Mouse (Mus musculus) spleen, postnatal 10 days (tissue): ENCODE measurements around the gene Gjd3.

Experiments used
- DNase-seq, 2 experiments: peaks; one replicate each; pipeline ENCODE4 v3.0.0; 2021 to 2022; ENCODE audit warnings: low spot score in 2 of 2

Gene Gjd3

DNA sequence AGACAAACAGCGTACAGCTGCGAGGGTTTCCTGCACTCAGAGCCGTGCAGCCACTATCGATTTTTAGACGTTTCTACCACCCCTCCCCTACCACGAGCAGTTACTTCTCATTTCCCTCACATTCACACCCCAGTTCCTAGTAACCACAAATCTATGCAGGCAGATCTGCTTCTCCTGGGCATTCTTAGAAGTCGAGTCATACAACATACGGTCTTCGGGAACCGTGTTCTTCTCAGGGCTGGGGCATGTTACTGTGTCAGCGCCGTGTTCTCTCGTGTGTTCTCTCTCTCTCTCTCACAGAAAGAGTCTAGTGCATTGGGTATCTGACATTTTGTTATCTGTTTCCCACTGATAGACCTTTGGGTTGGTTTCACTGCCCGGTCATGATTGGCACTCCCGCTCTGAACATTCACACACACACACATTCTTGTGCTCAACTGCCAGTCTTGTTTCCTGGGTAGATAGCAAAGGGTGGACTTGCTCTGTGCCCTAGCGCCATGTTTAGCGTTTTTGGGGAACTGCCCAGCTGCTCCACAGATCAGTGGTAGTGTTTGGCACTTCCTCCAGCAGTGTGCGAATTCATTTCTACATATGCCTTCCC, 34.7 kb downstream of the Gjd3 start:
- DNase-seq: no peak

DNA sequence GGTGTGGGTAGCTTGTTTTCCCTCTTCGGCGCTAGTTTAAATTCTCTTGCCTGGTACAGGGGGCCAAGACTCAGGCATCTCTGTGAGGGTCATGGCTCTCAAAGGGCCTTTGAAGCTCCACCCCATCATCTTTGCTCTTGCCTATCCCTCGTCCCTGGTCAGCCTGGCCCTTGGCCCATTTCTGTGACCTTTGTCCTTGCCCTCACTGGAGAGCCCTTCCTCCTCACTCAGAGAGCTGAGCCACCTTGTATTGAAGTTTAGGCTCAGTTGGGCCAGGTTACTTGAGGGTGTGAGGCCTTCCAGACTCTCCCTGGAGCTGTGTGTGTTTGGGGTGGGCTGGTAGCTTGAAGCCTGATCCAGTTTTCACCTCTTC, 37.2 kb downstream of the Gjd3 start:
- no peak for DNase-seq

DNA sequence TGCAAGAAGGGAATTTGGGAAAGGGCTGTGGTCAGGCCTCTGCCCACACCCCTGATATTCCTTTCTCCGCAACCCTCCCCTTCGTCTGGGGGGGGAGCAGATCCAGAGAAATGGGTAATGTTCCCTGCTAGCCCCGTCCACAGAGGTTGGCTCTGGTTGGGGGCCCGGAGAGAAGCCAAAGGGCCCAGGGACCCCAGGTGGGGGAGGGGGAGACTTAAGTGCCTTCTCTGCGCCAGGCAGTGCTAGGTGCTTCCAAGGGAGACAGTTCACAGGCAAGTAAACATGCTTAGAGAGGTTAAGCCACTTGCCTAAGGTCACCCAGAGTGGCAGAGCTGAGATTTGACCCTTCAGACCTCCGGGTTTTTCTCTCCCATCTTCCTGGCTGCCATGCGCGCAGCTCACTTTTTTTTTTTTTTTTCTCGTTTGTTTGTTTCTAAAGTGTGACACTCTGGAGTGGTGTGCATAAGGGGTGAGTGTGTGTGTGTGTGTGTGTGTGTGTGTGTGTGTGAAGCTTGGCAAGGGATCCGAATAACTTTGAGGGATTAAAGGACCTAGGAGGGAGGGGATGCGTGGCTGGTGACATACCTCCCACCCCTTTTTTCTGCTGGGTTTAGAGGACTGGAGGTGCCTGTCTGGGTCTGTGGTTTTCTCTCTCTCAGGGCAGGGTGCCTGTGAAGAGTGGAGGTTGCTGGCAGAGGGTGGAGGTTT, 37.8 kb downstream of the Gjd3 start:
- peak in 1 of 2 experiments; percentile 27 for DNase-seq

DNA sequence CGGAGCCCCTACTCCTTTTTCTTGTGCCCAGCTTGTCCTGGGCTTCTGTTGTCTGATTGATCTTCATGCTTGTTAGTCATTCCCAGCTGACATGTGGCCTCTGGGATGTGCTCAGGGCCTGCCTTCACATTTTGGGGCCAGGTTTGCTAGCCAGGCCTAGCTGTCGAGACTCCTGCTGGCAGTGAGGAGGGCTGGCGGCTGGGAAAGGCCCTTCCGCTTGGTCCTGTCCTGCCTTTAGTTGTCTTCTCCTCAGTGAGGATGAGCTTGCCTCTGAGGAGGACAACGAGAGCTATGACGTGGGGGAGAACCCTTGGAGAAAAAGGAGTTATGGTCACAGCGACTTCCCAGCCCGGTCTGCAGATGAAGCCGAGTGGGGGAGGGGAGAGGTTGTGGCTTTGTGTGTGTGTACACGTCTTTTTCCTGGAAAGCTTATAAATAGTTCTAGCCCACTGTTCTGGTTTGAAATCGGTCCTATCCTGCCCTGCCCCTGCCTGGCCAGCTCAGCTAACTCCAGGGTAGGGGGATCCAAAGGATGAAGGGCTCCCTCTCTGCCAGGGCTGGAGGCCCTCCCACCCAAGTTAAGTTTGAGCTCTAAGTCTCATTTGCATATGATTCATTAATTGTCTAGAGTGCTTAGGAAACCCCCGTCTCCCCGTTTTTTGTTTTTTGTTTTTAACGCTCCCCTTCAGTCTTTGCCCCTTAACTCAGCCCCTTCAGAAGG, 38.9 kb downstream of the Gjd3 start:
- peak in 1 of 2 experiments; percentile 61 for DNase-seq

DNA sequence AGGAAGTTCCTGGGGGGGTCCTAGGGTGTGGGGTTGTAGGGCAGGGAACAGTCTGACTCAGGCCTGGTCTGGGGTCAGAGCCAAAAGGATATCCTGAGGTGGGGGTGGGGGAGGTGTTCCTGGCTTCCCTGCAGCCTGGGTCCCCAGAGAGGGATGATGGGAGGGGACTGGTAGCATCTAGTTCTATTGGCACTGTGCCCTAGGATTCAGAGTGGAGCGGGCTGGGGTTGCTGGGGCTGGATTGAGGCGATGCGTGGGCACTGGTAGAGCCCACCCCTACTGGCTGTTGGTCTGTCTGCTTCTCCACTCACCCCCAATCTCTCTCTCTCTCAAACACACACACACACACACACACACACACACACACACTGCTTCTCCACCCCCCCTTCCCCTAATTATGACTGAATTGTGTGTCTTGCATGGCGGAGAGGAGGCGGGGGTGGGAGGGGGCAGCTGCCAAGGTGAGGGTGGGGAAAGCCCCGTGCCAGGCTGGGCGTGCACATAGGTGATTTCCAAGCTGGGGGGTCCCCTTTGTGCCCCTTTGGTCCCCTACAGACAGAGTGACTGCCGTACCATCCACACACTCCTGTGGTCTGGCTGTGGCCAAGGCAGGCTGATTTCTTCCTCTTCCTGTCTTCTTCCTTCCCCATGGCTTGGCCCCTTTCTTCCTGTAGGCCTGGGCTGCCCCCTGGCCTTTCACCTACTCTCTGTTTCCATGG, 39.7 kb downstream of the Gjd3 start:
- DNase-seq: peak in 1 of 2 experiments; percentile 66

DNA sequence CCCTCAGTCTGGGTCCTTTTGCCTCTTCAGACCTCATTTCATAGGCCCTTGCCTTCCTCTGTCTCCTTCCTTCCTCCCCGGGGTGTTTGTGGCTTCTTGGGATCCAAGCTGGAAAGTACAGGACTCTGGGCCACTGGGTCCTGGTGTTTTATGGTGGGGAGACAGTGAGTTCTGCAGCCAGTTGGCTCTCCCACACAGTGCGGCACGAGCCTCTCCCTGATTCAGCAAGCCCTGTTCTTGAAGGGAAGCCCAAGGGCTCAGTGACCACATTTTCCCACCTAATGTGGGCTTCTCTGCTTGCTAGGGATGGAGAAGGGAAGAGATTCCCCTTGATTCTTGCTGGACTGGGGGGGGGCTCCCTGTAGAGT, 40.3 kb downstream of the Gjd3 start:
- DNase-seq: no peak

DNA sequence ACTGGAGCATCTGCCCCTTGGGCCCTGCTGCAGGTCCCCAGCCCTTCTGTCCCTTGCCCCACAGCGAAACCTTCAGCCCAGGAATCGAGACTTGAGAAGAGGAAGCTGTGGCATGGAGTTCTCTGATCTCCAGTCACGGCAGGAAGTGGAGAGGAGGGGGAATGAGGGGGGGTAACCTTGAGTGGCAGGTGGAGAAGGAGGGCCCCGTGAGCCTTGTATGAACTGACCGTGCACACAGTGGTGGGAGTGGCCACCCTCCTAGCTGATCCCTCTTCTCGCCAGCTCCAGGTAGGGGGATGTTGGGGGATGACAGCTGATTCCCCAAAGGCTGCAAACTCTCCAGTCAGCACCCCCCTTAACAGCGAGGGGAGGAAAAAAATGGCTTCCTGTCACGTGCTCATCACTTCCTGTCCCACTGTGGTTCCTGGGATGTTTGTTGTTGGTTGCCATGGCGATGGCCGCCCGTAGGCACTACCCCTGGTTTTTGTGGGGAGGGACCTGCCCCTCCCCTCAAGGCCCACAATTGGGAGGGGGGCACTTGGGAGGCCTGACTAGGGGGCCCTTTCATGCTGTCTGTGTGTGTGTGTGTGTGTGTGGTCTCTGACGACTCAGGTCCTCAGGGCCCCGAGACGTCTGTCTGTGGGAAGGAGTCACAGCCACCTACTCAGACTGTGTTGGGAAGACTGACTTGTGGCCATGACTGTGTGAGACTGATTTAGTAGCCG, 40.8 kb downstream of the Gjd3 start:
- DNase-seq: peak in 1 of 2 experiments; percentile 86

DNA sequence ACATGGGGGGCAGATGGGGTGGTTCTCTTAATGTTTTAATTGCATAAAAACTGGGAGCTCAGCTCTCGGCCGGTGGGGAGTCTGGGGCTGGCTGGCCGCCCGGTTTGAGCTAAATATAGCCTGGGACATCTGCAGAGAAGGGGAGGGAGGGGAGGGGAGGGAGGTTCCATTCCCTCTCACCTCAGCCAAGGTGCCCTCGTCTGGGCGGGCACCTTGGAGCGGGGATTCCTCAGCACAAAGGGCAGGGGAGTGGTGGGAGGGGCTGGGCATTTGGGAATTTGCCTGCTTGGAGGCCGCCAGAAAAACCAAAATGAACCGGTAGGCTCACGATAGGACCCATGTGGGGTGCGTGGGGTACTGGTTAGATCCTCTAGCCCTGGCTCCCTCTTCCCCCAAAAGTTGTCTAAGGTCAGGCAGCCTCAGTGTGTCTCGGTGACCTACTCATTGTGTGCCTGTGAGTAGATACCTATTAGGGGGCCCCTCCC, 41.4 kb downstream of the Gjd3 start:
- no peak for DNase-seq

DNA sequence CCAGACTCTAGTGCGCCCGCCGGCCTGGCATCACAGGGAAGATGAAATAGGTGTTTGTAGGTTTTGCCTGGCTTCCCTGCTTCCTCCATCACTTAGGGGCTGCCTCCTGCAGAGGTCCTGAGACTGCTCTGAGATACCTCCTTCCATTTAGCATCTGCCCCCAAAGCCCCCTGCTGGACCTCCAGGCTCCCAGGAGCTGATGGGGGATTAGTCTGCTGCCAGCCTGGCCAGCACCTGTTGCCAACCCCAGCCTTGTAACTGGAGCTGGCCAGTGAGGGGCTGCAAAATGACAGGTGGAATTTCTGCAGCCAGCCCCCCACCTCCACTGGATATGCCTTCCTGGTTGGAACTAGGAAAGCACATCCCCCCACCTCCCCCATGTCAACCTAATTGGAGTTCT, 42.0 kb downstream of the Gjd3 start:
- DNase-seq: no peak

DNA sequence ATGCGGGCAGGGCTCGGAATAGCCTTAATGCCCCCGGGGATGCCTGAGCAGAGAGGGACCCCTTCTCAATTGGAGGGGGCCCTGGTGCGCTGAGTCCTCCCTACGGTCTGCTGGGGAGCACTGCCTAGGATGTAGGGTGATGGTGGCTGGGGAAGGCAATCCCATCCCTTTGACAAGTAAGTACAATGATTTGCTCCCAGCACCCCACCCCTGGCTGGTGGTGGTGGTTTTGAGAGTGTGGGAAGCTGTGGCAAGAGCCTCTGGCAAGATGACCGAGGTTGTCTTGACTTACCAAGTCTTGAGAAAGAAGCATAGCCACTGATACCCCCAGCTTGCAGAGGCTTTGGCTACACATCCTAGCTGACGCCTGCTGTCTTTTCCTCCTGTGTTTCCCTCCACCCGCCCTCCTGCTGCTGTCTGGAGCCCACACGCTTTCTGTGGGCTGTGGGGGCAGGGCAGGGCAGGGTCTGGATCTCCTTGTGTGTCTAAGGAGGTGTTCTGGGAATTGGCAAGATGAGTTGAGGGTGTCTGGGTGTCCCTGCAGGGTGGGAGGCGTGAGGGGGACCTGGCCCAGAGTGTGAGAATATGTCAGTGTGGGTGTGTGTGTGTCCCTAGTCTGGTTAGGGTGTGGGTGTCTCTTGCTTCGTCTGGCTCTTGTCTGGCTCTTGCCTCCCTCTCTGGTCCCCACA, 42.7 kb downstream of the Gjd3 start:
- no peak for DNase-seq

DNA sequence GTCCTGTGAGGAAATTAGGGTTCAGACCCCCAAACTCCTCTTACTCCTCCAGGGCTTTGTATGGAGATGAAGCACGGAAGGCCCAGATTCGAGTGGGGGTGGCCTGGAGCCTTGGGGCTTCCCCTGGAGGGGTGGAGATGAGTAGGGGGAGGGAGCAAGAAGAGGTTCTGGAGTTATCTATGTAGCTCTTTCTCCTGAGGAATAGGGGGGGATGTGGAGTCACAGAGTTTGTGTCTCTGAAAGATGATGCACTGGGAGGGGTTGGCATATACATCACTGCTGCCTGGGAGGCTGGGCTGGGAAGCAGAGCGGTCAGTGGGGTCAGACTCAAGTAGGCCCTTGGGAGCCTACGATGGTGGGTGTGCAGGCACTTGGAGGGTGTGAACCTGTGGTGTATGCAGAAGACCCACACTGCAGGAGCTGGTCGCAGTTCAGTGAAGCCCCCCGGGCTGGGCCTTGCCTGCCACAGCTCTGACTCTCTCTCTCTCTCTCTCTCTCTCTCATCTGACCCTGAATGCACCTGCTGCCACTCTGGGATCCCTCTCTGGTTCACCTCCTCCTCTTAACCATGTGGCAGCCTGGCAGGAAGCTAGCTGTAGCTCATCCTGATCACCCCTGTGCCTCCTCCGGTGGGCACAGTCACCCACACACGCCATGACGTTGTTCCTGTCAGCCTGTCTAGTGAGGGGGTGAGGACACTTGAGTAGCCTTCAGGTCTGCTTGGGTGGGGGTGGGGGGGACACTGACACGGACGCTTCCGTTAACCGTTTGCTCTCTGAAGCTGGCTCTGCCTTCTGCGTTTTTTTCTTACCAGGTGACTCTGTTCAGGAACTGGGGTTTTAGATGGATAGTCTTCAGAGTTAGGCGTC, 43.5 kb downstream of the Gjd3 start:
- DNase-seq: peak in 1 of 2 experiments; percentile 49

DNA sequence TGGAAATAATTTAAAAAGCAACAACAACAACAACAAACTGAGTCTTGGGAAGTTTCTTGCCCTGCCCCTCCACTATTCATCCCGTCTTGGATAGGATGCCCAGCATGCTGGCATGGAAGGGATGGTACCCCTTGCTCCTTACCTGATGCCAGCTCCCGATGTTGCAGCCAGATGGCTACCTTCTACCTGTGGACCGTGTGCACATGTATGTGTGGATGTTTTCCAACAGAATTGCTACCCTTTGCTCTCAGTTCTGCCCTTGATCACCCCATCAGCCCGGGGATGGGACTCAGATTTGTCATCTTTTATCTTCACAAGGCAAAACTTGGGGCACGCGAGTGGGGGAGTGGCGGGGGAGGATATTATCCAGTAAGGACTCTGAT, 44.1 kb downstream of the Gjd3 start:
- DNase-seq: no peak

DNA sequence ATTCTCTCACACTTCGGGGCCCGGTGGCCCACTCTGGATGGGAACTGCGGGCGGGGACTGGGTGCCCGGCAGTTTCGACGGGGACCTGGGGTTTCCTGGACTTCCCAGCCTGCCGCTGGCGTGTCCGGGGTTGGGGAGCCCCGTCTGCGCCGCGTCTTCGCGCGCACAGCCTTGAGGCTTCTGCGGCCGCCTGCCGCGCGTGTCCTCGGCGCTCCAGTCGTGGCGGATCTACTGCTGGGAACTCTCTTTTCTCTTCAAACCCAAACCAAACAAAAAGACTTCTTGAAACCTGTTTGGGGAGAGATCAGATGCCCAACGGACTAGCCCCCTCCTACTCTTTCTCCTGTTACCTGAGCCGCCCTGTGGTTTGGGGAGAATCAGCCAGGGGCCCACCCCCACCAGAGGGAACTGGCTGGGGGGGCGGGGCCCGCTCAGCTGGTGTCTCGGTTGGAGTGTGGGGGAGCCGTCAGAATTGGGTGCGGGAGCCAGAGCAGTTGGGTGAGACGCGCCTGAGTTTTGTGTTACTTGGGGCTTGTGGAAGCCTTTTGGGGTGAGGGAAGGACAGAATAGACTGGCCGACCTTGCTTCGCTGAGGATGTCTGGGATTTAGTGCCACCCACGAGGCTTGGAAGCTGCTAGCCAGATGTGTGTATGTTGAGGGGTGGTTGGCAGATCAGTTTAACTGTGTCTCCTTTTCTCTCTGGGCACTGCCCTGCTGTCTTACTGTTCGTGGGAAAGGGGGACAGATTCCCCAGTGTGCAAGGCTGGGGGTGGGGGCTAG, 44.7 kb downstream of the Gjd3 start:
- peak in 1 of 2 experiments; percentile 67 for DNase-seq

DNA sequence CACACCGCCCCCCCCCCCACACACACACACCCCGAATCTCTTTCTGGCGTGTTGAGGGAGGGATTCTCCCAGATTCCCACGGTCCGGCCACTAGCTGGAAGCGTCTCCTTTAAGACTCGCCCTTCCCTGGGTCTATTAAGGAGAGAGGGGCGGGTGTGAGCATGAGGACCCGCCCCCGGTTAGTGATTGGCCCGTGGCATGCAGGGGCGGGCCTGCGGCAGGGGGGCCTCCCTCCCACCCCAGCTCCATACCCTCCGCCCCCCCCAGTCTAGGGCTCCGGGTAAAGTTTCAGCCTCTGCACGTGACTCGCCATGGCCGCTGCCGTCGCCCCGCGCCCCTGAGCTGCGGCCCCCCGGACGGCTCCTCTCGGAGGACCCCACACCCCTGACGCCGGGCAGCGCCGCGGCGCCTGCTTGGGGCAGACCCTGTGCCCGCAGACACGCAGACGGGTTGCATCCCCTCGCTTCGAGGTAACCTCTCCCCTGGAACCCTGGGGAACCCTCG, 45.4 kb downstream of the Gjd3 start:
- peak in 1 of 2 experiments; percentile 83 for DNase-seq

DNA sequence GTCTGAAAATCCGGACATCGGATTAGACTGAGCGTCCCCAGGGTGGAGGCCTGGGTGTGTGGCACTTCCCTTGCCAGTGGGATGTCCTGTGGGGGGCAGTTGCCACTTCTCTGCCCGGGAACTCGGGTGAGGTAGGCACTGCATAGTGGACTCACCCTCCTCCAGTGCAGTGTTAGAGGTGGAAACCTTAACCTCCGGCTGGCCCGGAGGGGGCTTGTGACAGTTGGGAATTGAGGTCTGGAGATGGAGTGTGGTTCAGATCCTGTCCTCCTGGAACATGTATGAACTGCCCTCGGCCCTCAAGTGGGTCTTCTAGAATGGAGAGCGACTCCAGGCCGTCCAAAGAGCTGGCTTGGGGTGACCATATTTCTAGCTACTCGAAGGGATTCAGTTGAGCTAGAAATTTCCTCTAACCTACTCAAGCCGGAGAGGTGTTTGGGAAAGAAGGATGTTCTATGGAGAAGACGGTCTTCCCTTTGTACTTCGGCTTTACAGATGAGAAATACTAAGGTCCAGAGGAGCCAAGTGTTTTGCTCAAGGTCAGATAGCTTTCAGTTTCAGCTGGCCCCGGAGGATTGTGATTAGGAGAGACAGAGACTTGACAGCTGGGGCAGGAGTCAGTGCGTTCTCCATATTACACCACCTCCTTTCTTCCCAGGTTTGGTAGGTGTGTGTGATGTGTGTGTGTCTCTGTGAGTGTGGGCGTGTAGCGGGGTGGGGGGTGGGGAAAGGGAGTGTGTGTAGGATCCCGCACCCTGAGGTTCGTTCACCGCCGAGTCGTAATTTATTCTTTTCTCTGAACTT, 46.0 kb downstream of the Gjd3 start:
- no peak for DNase-seq

DNA sequence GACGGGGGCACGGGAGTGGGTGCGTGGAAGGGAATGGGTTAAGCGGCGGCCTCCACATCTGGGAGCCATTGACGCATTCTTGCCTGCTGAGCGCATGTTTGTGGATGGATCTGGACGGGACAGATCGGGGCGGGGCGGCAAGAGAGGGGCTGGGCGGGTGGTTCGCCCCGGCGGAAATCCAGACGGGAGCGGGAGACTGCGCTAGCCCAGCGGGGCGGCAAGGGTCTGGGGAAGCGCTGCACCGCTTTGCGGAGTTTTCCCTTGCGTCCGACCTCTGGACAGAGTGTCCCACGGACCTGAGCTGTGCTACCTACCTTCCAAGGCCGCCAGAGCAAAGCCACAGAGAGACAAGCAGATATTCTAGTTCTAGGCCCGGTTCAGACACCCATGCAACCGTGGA, 46.6 kb downstream of the Gjd3 start:
- no peak for DNase-seq

DNA sequence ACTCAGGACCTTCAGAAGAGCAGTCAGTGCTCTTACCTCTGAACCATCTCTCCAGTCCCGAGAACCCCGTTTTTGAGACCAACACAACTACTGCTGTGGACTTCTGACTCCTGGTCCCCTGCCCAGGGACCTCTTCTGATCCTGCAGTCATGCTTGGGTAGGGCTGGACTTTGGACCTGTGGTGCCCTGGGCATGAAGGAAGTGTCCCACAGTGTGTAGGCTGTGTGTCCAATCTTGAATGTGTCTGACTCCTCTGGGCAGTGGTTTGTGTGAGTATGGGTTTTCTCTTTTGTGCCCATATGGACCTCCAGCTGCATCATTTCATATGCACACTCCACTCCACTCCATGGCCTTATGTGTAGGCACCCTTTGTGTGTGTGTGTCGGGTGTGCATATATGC, 47.7 kb downstream of the Gjd3 start:
- no peak for DNase-seq

DNA sequence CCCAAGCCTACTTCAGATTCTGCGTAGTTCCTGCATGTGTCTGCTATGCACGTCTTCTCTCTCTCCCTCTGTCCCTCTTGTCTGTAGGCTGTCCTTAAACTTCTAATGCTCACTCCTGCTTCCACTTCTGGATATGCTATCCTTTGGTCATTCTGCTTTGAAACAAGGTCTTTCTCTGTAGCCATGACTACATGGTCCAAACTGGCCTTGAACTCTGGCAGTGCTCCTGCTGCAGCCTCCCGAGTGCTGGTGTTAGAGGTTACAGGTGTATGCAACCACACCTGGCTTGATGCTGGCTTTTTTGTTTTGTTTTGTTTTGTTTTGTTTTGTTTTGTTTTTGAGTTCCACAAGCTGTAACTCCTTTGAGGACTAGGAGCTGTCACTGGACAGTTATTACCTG, 48.4 kb downstream of the Gjd3 start:
- no peak for DNase-seq
